Mouse (Mus musculus) left cerebral cortex, postnatal 4 days (tissue): ENCODE results near the gene Itgb2l. TPM values are rescaled to one million over a fixed set of nuclear protein-coding genes. Genes with fewer than 3 reads are reported as not detected.
A peak's percentile ranks its signal among the peaks of the same experiment; 100 is the strongest.

Experiments
- DNase-seq: peaks from one replicate; pipeline ENCODE4 v3.0.0-alpha.2; 2022
- intact Hi-C: fragments of 180-260 bp; cut with DNase I; formaldehyde crosslinking; loops from one replicate; pipeline ENCODE4 v1.15.1; 2025
- total RNA-seq, 2 experiments: library from RNA; stranded (reverse); gene quantifications; 2 replicates each; pipeline ENCODE4 v1.2.3; 2021

Itgb2l gene
- total RNA-seq, 2 experiments from 2014 or later, result not detected

DNA sequence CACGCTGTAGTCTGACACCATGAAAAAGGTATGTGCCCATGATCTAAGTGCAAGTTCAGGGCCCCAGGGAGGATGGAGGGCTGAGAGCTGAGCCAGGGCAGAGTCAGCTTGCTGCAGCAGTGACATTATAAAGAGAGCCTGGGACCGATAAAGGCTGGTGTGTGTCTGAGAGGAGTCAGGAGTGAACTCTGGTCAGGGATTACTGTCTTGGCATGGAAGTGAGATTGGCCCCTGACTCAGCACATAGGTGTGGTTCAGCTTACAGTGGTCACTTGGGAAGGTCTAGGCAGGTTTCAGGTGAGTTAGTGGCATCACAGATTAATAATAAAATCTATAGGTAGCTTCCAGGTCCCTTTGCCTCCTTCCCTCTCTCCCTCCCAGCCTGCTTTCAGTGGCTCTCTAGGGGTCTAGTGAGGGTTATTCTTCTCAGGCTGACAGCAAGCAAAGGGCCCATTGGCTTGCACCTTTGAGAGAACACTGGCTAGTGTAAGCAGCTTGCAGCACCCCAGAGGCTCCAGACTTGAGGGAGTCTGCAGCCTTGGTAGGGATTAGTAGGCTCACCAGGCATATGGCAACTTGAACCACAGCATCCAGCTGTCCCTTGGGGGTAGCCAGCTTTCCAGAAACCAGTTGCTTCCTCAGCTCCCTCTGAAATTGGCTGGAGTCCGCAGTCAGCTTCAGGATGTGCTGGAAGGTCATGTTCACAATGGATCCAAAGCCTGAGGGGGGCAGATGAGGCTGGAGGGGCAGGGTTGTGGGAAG lies 9.2 kb downstream of the Itgb2l start:
- no peak for DNase-seq
- intact Hi-C loops, result no loop called here

DNA sequence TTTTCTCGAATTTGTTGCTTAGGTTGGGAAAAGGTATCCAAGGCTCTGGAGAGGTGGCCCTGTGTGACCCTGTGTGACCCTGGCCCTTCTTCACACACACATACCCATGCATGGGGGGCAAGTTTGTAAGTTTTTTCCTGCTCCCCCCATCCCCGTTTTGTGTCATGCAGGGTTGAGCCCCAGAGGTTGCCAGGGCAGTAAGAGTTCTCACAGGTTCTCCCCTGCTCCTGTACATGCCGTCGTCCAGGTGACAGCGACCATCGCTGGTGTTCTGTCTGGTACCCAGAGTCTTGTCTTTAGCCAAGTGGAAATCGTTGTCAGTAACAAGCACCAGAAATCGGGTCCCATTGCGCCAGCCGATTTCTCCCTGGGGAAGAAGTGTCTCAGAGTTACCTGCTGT lies 10.2 kb downstream of the Itgb2l start:
- intact Hi-C loops, result no loop called here
- DNase-seq, result no peak

DNA sequence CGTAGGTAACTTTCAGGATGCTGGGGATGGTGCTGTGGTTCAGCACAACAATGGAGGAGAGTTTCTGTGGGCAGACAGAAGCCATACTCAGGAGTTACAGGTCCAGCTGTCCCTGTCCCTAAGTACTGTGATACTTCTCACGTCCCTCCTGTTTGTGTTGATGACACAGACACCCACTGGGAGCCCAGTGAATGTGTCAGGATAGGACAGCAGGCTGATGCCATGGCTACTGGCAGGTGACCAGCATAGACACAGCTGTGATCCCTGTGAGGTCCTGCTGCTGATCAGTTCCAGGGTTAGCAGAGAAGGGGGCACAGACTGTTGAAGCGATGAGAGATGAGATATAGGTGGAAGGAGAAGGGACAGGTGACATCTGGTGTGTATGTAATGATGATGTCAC lies 14.4 kb downstream of the Itgb2l start:
- peak; percentile 11 for DNase-seq
- intact Hi-C loops, result no loop called here

DNA sequence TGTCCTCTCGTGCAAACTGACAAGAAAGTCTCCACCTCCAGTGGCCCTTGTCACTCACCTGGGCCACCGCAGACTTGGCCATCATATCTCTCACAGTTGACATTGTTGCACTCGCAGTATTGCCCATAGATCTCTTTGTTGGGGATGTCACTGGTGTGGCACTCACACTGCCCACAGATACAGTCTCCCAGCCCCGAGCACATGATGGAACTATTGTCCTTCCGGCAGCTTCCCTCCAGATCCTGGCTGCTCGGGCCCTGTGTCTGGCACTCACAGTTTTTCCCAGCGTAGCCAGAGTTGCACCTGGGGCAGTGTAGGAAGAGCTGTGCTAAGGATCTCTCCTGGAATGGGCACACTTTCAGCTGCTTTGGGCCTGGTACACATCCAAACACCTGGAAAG lies 16.7 kb downstream of the Itgb2l start:
- no peak for DNase-seq
- intact Hi-C loops, result no loop called here

DNA sequence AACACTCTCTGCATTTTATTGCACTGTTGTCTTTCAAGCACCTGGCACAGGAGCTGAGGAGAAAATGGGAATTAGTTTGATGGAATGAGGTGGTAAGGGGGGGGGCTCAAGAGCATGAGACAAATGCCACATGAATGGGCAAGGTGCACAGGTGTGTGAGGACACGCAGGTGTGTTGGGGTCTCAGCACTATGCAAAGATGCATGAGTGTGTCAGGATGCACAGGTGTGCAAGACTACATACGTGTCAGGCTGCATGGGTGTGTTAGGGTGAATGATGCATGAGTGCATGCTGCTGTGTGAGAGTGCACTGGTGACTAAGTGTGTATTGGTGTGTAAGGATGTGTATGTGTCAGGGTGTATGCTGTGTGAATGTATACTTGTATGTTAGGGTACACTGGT lies 18.4 kb downstream of the Itgb2l start:
- intact Hi-C loops, result no loop called here
- no peak for DNase-seq

DNA sequence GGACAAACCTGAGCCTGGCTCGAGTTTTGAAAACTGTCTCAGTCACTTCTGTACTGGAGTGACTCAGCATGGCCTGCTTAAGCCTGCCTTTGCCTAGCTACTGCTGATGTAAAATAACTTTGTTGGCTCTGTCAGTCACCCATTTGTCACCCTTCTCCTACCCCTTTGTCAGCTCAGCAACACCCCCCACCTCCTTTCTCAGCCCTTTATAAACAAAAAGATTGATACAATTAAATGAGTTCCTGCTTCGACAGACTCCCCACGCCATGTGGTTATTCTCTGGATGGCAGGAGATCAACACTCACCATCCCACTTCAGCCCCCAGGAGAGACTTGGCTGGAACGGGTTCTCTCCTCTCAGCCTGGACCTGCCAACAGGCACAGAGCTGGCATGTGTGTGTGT lies 35.4 kb downstream of the Itgb2l start:
- peak; percentile 38 for DNase-seq
- intact Hi-C loops, result no loop called here

DNA sequence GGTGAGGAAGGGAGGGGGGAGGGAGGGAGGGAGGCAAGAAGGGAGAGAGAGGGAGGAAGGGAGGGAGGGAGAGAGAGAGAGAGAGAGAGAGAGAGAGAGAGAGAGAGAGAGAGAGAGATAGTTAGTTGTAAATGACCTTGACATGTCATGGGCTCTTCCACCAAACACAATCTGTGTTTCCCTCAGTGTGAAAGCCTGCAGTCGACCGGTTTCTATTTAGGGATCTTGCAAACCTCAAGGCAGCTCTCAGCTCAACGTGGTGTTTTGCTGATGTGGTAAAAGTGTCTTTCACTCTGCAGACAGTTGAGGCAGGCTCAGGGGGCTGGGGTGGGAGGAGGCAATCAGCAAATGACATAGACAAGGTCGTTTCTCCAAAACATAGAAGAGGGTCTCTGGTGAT lies 37.1 kb downstream of the Itgb2l start:
- intact Hi-C loops, result no loop called here
- no peak for DNase-seq

DNA sequence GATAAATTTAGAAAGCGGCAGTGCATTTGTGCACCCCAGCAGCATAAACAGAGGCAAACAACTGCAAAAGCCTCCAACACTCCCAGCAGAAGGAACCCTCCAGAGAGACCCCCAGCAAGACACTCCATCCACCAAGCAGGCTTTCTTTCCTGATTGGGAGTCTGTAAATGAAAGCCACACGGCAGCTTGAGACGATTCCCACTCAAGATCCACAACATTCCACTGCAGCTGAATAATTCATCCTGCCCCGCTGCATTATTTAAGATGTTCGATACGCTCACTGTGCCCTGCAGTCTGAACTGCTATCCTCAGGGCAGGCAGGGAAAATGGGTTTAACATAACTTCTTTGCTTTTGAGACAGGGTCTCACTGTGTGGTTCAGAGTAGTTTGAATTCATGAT lies 41.1 kb downstream of the Itgb2l start:
- DNase-seq, result no peak
- intact Hi-C loops, result no loop called here

DNA sequence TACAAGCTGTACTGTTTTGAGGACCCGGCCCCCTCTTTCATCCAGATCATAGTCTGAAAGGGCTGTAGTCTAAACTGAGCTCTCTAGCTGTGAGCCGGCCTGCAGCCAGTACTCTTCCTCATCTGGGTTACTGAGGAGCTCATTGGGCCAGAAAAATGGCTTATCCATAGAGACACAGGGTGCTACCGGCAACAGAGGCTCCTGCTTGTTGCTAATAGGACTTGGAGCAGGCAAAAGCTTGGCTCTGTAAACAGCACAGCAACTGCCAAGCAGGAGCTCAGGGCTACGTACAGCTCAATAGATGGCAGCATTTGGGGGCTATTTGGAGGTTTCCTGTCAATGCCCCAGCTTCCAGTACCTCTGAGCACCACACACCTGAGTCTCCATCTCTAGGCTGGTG lies 43.4 kb downstream of the Itgb2l start:
- intact Hi-C loops, result no loop called here
- peak; percentile 6 for DNase-seq

DNA sequence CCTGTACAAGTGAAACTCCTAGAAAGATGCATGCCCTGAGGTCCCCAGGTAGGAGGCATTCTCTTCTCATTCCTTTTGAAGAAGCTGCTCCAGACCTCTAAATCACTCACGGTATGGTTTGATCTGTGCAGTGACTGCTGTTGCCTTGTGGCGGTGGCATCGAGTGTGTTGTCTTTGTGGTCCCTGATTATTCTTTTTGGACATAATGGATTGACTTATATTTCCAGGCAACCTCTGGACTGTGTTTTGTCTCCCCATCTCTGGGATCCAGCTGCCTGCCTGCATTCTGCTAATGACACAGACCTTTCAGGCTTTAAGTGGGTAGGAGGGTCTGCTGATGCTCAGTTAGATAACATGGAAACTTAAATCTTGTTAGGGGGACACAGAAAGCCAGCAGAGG lies 44.6 kb downstream of the Itgb2l start:
- no peak for DNase-seq
- intact Hi-C loops, result no loop called here

DNA sequence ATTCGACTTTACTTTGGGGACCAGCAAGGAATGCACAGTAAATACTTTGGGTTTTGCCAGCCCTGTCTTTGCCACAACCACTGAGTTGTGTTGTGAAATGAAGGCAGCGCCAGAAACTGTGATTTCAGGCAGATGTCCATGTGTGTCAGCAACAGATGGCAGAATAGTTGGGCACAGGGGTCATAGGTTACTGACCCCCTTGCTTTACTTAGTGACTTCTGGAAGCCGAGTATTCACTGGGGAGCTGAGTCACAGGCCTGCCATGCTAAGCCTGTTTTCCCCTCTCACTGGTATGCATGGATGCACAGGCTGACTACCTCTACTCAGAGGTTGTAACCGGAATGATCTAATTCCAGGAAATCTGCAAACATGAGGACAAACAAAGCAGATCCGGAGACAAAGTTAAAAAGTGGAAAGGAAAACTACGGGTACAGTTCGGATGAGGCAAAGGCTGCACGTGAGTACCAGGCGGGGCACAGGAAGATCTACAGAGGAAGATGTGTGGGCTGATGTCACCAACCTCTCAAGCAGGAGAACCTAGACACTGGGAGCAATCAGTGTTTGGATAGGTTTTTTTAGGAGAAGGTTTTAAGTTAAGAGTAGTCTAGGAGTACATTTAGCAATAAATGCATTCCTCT lies 47.3 kb downstream of the Itgb2l start:
- DNase-seq, result no peak
- intact Hi-C loops, result no loop called here

DNA sequence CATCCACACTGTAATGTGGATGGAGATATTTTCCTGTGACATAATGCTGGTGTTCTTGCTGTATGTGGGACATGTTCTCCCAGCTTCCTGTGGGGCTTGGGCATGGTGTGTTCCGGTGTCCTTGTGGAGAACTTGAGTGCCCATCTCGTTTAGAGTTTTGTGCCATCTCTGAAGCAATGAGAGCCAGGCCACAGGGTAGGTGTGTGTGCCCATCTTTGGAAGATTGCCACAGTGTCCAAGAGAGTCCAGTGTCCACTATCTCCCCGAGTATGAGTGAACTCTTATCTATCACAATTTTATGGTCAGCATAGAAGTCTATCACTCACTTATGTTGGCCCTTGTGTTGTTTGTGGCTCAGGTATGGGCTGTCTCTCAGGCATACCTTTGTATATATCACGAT lies 47.9 kb downstream of the Itgb2l start:
- intact Hi-C loops, result no loop called here
- DNase-seq, result no peak

DNA sequence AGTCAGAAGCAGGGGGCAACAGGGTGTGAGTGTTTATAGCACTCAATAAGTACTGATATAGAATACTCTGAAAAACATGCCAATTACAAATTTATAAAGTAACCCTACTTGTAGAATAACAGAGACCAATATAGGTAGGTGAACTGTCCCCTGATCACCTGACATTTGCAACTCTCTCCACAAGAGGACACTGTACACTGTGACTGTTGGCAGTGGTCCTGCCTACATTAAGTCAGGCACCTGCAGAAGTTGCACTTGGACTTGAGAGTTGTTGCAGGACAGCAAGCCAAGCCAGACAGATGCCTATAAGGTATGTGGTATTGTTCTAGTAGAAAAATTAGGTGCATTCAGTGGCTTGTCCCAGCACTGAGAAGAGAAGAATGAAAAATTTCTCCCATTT lies 52.3 kb downstream of the Itgb2l start:
- intact Hi-C loops, result no loop called here
- DNase-seq, result peak; percentile 14

DNA sequence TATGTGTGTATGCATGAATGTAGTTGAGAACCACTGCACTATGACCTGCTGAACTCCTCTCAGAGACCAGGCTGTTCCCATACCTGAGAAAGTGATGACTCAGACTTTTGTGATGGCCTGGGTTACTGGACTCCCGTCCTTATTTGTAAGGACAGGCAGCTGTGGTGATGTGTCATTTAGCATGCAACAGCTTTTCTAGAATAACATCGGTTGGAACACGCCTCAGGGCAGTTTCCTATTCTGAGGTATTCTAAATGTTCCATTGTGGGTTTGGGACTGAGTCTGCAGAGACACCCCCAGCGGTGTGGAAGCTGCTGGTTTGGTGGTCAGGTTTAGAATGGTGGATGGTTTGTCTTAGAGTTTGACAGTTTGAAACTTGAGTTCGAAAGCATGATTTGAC lies 54.9 kb downstream of the Itgb2l start:
- DNase-seq, result no peak
- intact Hi-C loops, result no loop called here

DNA sequence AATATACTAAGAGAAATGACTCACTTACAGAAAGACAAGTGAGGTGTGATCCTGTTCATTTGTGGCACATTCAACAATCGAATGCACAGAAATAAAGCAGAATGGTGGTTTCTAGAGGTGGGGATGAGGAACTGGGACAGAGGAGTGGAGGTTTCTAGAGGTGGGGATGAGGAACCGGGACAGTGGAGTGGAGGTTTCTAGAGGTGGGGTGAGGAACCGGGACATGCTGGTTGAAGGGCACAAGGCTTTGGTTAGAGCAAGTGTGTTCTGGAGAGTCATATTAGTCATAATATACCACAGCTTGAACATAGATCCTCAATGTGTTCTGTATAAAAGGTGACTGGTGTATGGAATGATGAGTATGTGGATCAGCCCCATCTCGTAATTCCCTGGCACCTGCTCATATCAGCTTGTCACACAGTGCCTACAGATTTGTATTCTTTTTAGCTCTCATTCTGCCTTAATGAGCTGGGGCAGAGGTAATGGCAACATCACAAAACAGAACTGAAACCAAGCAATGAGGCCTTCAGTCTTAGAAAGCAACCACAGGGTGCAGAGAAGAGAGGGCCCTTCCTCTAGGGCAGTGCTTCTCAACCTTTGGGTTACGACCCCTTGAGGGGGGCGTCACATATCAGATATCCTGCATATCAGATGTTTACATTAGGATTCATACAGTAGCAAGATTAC lies 55.6 kb downstream of the Itgb2l start:
- DNase-seq, result no peak

DNA sequence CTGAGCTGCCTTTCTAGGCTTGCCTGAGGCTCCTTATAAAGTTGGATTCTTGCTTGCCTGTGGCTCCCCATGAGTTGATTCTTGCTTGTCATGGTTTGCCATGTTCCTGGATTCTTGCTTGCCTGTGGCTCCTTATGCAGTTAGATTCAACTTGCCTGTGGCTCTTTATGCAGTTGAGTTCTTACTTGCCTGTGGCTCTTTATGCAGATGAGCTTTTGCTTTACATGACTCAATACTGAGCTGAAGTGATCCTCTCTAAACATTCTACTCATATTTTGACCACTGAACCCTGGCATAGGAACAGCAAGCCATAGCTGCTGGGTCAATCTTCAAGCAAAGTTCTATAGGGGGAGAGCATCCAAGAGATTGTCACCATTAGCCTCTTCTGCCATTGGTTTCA lies 58.7 kb downstream of the Itgb2l start:
- no peak for DNase-seq
- intact Hi-C loops, result no loop called here

More for the DNA sequence above, 55.6 kb downstream of the Itgb2l start:
- intact Hi-C loops, result no loop called here

DNA sequence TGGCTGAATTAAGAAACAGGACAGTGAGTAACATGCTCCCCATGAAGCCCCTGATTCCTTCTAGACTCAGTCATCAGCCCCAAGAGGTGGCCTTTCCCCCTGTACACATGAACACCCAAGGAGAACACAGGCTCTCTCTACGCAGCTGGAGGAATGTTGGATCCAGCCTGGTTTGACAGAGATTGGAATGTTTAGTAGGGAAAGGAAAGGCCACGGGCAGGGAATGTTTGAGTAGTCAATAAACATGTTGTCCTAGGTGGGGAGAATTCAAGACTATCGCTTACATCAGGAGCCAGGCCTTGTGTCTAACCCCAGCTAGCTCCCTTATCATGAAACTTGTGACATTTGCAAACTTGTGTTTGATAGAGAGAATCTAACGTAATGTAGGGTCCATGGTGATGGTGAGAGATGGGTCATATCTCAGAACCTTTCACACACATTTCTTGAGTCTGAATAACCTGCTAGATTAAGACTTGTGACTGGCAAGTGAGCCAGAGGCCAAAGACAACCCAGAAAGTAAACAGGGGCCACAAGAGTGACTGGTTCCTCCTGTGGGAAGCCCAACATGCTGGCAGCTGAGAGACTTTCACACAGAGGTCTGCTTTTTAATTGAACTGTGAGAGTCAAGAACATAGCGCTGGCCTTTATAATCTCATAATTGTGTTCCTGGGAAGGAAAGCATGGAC lies 60.8 kb downstream of the Itgb2l start:
- intact Hi-C loops, result no loop called here
- DNase-seq, result no peak

DNA sequence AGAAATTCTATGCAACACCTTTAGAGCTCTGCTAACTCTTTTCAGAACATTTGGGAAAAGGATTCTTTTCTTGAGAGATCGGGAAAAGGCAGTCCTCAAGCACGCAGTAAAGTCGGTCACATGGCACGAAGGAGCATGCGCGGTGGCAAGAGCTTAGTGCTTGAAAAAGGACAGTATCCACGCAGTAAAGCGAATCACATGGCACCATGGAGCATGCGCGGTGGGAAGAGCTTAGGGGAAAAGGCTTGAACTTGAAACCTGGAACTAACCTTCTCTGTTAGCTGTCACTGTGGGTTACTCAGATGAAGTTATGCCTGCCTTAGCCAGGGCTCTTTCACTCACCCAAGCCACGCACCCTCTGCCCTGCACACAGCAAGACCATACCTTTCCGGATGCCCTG lies 62.0 kb downstream of the Itgb2l start:
- DNase-seq, result no peak
- intact Hi-C loops, result no loop called here

DNA sequence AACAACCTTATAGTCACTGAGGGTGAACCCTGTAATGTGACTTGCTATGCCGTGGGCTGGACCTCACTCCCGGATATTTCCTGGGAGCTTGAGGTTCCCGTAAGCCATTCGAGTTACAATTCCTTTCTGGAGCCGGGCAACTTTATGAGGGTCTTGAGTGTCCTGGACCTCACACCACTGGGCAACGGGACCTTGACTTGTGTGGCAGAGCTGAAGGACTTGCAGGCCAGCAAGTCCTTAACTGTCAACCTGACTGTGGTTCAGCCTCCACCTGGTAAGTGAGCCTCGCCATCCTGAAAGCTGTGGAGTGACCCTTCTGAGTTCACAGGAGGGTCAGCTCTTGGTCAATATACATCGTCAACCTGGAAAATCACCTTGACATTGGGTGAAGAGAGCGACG lies 65.3 kb downstream of the Itgb2l start:
- intact Hi-C loops, result loop anchor here (10.0 kb wide), 1 partner anchor 67 kb away; the partner anchor contains the start of gene Itgb2l

DNA sequence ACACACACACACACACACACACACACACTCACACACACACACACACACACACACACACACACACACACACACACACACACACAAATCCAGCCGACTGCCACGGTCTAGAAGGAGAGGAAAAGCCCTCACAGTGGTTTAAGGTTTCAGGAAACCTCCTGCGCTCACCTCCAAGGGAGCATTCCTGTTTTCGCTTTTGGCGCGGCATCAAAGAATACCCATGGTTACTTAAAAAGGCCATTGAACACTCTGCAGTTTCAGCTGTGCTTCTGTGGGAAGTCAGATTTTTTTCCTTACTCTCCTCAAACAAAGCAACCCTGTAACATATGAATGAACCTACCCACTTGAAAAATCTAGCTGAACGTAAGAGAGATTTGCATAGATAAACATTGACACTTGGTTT lies 67.1 kb downstream of the Itgb2l start:
- no peak for DNase-seq
- intact Hi-C loops, result loop anchor here (10.0 kb wide), 1 partner anchor 68 kb away; the partner anchor contains the start of gene Itgb2l

More for the DNA sequence above, 65.3 kb downstream of the Itgb2l start:
- no peak for DNase-seq

DNA sequence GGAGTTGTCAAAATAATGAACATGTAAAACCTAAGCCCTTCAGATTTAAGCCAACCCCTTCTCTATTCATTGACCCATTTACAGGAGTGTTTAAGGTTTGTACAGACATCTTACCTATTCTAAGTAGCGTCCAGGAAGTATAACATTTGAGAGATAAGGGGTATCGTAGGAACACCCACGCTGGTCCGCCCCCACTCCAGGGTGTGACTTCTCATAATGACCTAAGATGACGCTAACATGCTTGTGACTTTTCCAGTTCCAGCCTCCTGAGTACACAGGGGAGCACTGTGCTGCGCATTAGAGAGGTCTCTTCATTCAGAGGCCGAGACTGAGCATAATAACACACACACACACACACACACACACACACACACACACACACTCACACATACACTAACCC lies 67.9 kb downstream of the Itgb2l start:
- no peak for DNase-seq

More for the DNA sequence above, 67.9 kb downstream of the Itgb2l start:
- intact Hi-C loops, result loop anchor here (10.0 kb wide), 1 partner anchor 69 kb away; the partner anchor contains the start of gene Itgb2l
